Mouse (Mus musculus) heart, embryonic 15.5 days (tissue): Measurements from ENCODE around the gene Arhgef7. TPM values are rescaled to one million over a fixed set of nuclear protein-coding genes. Genes with fewer than 3 reads are reported as not detected.

Experiments
- ATAC-seq: fragments of 200-750 bp; cut with Nextera tagmentation; replicated peaks from 2 replicates; pipeline ENCODE4 v1.8.0; 2017; ENCODE audit warnings: low read depth, moderate TSS enrichment; ENCODE audit not compliant: insufficient number of reproducible peaks, insufficient read depth, low FRiP score
- H3K27ac ChIP-seq: fragments of 300-500 bp; sonication (generic); 2 replicates; pipeline ENCODE4 v1.5.1; 2015; ENCODE audit warnings: mild to moderate bottlenecking, inconsistent platforms
- H3K27me3 ChIP-seq: fragments of 300-500 bp; sonication (generic); 2 replicates; pipeline ENCODE4 v1.6.1; 2015; ENCODE audit warnings: inconsistent platforms
- H3K36me3 ChIP-seq: fragments of 300-500 bp; sonication (generic); 2 replicates; pipeline ENCODE4 v1.6.1; 2015; ENCODE audit warnings: mild to moderate bottlenecking, inconsistent platforms
- H3K4me1 ChIP-seq: fragments of 300-500 bp; sonication (generic); replicated peaks from 2 replicates; pipeline ENCODE4 v1.6.1; 2015; ENCODE audit warnings: inconsistent platforms
- H3K4me2 ChIP-seq: fragments of 300-500 bp; sonication (generic); 2 replicates; pipeline ENCODE4 v1.6.1; 2015; ENCODE audit warnings: inconsistent platforms, mild to moderate bottlenecking, moderate library complexity
- H3K4me3 ChIP-seq: fragments of 300-500 bp; sonication (generic); 2 replicates; pipeline ENCODE4 v1.5.1; 2015; ENCODE audit warnings: mild to moderate bottlenecking, inconsistent platforms
- H3K9ac ChIP-seq: fragments of 300-500 bp; sonication (generic); 2 replicates; pipeline ENCODE4 v1.6.1; 2015; ENCODE audit warnings: mild to moderate bottlenecking, inconsistent platforms
- H3K9me3 ChIP-seq: fragments of 300-500 bp; sonication (generic); replicated peaks from 2 replicates; pipeline ENCODE4 v1.6.1; 2016; ENCODE audit warnings: inconsistent platforms
- WGBS: fragments of 180-500 bp; shearing (Covaris S2); methylation state at CpG from one replicate; pipeline ENCODE4 v1.1.7; 2015; ENCODE audit warnings: mixed read lengths; 5-methylcytosine and 5-hydroxymethylcytosine counted together
- polyA plus RNA-seq: library from polyadenylated mRNA; unstranded; fragments of >200 nt; fragmentation: Nextera tagmentation; extraction: Ambion mirVana; gene quantifications from 2 replicates; pipeline ENCODE4 v1.2.1, GENCODE M21; 2015

Gene Arhgef7
- polyA plus RNA-seq, 1 experiment from 2014 or later: 59.9 TPM

DNA sequence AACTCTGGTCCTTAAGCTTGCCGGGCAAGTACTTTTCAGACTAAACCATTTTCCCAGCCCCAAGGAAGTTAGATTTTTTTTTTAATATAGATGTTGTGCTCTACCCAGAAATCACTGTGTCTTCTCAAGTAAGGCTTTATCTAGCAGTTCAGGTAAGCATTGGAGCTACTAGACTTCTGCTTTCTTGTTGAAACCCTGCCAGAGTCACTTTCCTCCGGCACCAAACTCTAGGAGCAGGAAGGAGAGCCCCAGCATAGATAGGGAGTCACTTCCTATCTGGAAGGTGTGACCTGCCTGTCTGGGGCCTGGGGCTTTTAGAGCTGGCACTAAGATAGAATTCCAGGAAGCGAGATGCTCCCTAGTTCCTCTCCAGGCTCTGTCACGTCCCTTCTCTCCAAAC lies 10.3 kb upstream of the Arhgef7 start:
- Histone ChIP-seq H3K9me3 (no peaks in the 10 kb centered on the region), H3K4me1 (no peaks in the 10 kb centered on the region), H3K9ac (no peak overlapping the region), H3K36me3 (no peaks in the 10 kb centered on the region), H3K27me3 (no peaks in the 10 kb centered on the region), H3K27ac (no peak overlapping the region), H3K4me3 (no peak overlapping the region), H3K4me2 (no peak overlapping the region)
- ATAC-seq: no peak
- WGBS: 59% methylated on average over 4 of the region's 4 CpGs

DNA sequence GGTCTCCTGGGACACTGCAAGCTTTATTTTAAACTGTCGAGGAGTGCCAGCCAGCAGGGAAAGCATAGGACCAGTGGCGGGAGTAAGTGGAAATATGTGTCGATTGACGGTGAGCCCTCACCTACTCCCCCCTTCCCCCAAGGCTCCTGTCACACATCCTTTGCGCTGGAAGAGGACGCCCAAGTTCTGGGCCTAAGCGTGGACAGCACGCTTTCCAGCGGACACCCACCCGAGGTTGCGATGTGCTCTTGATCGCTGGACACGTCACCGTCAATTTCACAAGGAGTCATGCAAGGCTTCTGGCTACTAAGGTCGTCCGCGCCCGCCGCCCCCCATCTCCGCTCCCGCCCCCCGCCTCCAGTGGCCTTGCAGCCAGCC lies 259 bp upstream of the Arhgef7 start:
- Histone ChIP-seq H3K36me3 (no peaks in the 10 kb centered on the region), H3K4me2 (peak overlapping the region; percentile 90), H3K27ac (peak overlapping the region; percentile 98), H3K4me1 (peaks cover 37% of the 10 kb centered on the region), H3K4me3 (peak overlapping the region; percentile 77), H3K9me3 (no peaks in the 10 kb centered on the region), H3K9ac (peak overlapping the region; percentile 87), H3K27me3 (peaks cover 39% of the 10 kb centered on the region)
- peak; percentile 25 for ATAC-seq
- WGBS: 2% methylated on average over 22 of the region's 22 CpGs

DNA sequence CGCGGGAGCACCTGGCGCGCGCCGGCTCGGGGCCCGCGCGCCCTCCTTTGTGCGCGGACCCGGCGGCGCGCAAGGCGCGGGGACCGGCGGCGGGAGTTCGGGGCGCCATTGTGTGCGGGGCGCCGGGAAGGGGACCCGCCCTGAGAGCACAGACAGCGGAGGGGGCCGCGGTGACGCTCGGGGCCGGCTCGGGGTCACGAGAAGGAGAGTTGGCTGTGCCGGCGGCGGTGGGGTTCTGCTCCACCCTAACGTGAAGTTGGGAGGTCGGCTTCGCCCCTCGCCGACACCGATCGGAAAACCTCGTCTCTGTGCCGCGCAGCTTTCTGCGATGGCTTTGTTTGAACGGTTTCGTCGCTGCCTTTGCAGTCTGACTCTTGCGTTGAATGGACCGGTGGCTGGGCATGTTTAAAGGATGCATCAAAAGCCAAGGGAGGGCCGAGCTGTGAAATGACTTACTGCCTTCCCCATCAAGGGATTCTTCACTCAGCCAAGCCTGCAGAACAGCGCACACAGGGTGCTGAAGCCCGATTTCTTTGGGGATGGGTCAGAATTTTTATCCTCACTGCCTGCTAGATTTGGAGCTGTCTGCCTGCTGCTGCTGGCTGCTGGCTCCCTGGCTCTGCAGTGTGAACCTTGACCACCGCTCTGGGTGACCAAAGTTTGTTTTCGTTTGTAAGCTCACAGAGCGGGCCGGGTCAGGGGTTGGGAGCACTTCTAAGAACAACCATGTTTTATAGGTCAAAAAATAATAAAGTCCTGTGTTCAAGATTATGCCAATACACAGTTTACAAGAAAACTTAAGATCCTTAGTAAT lies 1.2 kb downstream of the Arhgef7 start:
- Histone ChIP-seq H3K9me3 (no peaks in the 10 kb centered on the region), H3K4me1 (peaks cover 37% of the 10 kb centered on the region), H3K27me3 (peaks cover 39% of the 10 kb centered on the region), H3K36me3 (no peaks in the 10 kb centered on the region; the same call in 1 of the 2 replicates), H3K27ac (peak overlapping the region; percentile 98), H3K4me2 (peak overlapping the region; percentile 90), H3K9ac (peak overlapping the region; percentile 87), H3K4me3 (peak overlapping the region; percentile 77)
- WGBS: 2% methylated on average over 52 of the region's 61 CpGs
- ATAC-seq: peak; percentile 3; the same call in 1 of the 2 replicates

DNA sequence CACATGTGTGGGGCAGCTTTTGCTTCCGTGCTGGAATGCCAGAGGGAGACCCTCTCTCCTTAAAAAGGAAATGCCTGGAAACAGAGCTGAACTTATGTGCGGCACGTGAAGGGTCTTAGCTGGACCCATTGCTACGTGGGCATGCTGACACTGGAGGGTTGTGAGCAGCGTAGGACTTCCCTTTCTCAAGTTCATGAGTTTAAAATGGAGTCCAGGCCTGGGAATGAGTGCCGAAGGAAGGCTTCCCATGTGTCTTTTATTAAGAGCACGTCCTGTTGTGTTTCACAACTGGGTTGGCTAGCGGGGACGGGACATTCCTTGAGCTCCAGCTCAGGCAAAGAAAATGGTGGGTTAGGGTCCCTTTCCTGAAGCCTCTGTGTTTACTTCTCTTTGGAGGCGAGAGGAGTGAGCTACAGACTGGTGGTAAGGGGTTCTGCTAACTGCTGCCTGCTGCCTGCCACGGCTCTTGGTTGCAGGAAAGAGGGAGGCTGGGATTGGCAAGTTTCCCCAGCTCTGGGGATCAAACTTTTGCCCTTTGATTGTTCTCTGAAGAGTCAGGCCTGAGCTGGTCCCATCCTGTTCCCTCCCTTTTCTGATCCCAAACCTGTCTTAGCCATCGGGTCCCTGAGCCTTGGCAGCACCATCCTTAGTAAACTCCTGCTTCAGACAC lies 2.9 kb downstream of the Arhgef7 start:
- peak overlapping the region; percentile 37 for H3K27ac ChIP-seq
- H3K9me3 ChIP-seq: no peaks in the 10 kb centered on the region
- H3K9ac ChIP-seq: 0 out of 2 replicates have a peak overlapping the region, but pooled peaks have one; percentile 5
- H3K27me3 ChIP-seq: peaks cover 34% of the 10 kb centered on the region
- no peak for ATAC-seq
- no peaks in the 10 kb centered on the region; the same call in 1 of the 2 replicates for H3K36me3 ChIP-seq
- 47% methylated on average over 12 of the region's 12 CpGs for WGBS
- H3K4me1 ChIP-seq: peaks cover 37% of the 10 kb centered on the region
- H3K4me3 ChIP-seq: peak overlapping the region; percentile 8; the same call in 1 of the 2 replicates
- peak overlapping the region; percentile 90 for H3K4me2 ChIP-seq

DNA sequence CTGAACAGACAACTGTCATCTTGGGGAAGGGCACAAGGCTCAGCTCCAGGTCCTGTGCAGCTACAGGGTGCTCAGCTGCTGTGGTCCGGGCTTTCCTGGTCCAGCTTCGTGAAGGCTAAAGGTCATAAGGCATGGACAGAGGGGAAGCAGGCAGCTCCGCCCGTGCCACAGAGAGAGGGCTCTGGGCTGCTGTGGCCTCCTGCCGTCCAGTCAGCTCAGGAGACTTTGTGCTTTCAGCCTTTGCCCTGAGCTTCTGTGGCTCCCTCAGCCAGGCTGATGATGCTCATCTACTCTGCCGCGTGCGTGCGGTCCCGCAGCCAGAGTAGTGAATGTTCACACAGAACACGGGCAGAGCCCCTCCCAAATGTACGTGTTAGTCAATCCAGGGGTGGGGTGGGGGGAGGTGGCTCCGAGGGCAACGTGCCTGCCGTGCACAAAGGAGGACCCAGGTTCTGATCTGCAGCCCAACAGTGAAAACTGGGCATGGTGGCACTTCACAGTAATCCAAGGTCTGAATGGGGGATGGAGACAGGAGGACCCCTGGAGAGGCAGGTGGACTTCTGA lies 8.2 kb downstream of the Arhgef7 start:
- H3K4me1 ChIP-seq: peaks cover 3% of the 10 kb centered on the region
- H3K36me3 ChIP-seq: peaks cover 5% of the 10 kb centered on the region; the same call in 1 of the 2 replicates
- no peaks in the 10 kb centered on the region for H3K9me3 ChIP-seq
- no peak overlapping the region for H3K9ac ChIP-seq
- no peaks in the 10 kb centered on the region for H3K27me3 ChIP-seq
- no peak for ATAC-seq
- H3K27ac ChIP-seq: no peak overlapping the region
- no peak overlapping the region for H3K4me3 ChIP-seq
- WGBS: 79% methylated on average over 15 of the region's 15 CpGs
- no peak overlapping the region for H3K4me2 ChIP-seq

DNA sequence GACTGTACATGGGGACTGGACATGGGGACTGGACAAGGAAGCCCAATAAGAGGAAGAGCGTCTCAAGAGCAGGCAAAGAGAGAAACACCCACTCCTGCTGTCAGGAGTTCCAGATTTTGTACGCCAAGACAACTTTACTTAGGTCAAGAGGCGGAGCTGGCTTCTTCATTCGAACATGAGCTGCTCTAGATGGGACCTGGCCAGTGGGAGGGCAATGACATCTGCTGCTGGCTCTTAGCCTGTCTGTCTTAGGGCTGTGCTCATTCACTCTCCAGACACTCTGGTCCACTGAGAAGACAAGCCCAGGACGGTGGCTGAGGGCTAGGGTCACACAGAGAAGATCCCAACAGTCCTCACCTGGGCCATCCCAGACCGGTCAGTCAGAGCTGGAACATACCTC lies 9.6 kb downstream of the Arhgef7 start:
- H3K9me3 ChIP-seq: no peaks in the 10 kb centered on the region
- no peak for ATAC-seq
- no peak overlapping the region for H3K4me2 ChIP-seq
- no peak overlapping the region for H3K9ac ChIP-seq
- H3K27ac ChIP-seq: no peak overlapping the region
- H3K4me1 ChIP-seq: peaks cover 4% of the 10 kb centered on the region
- no peak overlapping the region for H3K4me3 ChIP-seq
- H3K36me3 ChIP-seq: peaks cover 5% of the 10 kb centered on the region; the same call in 1 of the 2 replicates
- 73% methylated on average over 6 of the region's 6 CpGs for WGBS
- H3K27me3 ChIP-seq: no peaks in the 10 kb centered on the region

DNA sequence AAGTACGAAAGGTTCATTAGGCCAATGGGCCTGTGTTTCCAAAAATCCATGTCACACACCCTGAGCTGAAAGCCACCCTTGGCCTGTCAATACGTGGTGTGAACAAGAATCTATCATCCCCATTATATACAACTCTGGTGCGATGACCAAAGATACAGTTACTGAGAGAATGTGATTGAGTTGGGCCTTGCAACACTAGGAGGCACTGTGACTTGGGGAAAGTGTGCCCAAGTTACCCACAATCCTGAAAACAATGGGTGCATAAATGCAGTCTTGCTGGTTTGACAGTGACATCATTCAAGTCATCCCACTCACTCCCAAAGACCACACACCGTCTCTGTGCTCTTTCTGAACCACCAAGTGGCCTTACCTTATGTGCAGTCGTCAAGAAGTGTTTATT lies 11.6 kb downstream of the Arhgef7 start:
- H3K36me3 ChIP-seq: peaks cover 5% of the 10 kb centered on the region; the same call in 1 of the 2 replicates
- H3K27ac ChIP-seq: no peak overlapping the region
- no peak for ATAC-seq
- H3K4me3 ChIP-seq: no peak overlapping the region
- H3K9ac ChIP-seq: no peak overlapping the region
- no peaks in the 10 kb centered on the region for H3K9me3 ChIP-seq
- H3K27me3 ChIP-seq: no peaks in the 10 kb centered on the region
- H3K4me2 ChIP-seq: no peak overlapping the region
- peaks cover 4% of the 10 kb centered on the region for H3K4me1 ChIP-seq
- 78% methylated on average over 5 of the region's 5 CpGs for WGBS

DNA sequence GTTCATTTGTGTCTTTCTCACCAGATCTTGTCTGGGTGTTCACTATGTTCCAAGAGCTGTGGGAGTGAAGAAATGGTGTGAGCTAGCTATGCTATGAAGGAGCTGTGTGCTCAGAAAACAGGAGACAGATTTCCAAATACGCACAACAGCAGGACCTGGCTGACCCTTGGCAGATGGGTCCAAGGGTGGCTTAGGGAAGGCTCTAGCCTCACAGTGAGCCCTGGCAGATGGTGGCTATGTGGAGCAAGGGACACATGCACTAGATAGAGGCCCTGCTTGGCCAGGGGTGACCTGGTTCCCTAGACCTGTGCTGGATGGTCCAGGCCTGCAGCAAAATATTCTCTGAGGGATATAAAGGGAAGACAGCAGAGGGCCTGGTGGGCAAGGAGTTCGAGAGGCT lies 13.3 kb downstream of the Arhgef7 start:
- WGBS: 88% methylated on average over 2 of the region's 2 CpGs
- Histone ChIP-seq H3K36me3 (peaks cover 5% of the 10 kb centered on the region; the same call in 1 of the 2 replicates), H3K9ac (no peak overlapping the region)

DNA sequence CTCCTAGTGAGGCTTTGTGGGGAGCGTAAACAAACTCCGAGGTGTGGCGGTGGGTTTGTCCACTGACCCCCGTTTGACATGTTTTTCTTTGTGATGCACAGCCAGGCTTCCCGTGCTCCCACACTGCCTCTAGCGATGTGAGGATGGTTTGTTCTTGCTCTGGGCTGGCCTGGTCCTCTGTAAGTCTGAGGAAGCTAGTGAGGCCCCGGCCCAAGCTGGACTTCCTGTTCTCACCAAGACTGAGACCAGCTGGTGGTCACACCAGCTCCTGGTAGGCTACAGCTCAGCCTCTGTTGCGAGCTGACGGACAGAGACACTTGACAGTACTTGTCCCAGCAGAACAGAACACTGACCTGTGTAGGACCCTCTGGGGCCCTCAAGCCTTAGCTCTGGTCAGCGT lies 16.1 kb downstream of the Arhgef7 start:
- ATAC-seq: no peak; the same call in 1 of the 2 replicates
- no peak overlapping the region for H3K9ac ChIP-seq
- no peaks in the 10 kb centered on the region for H3K9me3 ChIP-seq
- 54% methylated on average over 10 of the region's 10 CpGs for WGBS
- H3K4me3 ChIP-seq: no peak overlapping the region
- H3K27ac ChIP-seq: no peak overlapping the region
- peaks cover 5% of the 10 kb centered on the region; the same call in 1 of the 2 replicates for H3K36me3 ChIP-seq
- H3K4me2 ChIP-seq: no peak overlapping the region
- peaks cover 32% of the 10 kb centered on the region for H3K4me1 ChIP-seq
- H3K27me3 ChIP-seq: no peaks in the 10 kb centered on the region

More for the DNA sequence above, 13.3 kb downstream of the Arhgef7 start:
- Histone ChIP-seq H3K9me3 (no peaks in the 10 kb centered on the region), H3K27me3 (no peaks in the 10 kb centered on the region), H3K27ac (no peak overlapping the region), H3K4me1 (peaks cover 8% of the 10 kb centered on the region), H3K4me2 (no peak overlapping the region), H3K4me3 (no peak overlapping the region)
- ATAC-seq: no peak

DNA sequence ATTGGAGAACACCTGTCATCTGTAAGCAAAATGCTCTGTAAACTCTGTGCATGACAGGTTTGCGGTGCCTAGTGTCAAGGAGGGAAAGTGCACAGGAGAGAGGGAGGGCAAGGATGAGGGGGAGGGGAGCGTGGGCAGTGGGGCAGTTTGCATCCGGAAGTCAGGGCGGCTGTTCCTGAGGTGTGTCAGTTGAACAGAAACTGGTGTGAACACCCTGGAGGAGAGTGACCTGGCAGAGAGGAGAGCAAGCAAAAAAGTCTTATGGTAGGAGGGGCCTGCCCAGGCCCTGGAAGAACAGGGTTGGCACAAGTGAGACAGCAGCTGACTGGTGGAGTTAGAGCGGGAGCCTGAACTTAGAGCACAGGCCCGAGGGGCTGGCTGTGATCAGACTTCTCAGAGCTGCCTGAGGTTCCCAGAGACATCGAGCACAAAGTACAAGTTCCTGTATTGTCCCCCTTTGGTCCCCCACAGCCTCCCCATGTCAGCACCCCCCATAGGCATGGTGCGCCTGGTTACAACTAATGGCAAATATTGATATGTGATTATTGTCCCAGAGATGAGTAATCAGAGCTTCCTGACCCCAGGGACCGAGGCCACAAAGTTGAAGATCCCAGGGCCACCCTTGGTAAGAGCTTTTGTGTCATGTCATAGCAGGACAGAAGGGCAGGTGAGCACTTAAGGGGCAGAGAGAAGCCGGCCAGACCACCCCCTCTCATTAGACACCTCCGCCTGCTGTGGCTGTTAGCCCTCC lies 19.5 kb downstream of the Arhgef7 start:
- Histone ChIP-seq H3K4me3 (no peak overlapping the region), H3K27me3 (no peaks in the 10 kb centered on the region), H3K27ac (peak overlapping the region; percentile 76), H3K36me3 (no peaks in the 10 kb centered on the region), H3K4me2 (no peak overlapping the region), H3K9ac (no peak overlapping the region), H3K9me3 (no peaks in the 10 kb centered on the region), H3K4me1 (peaks cover 52% of the 10 kb centered on the region)
- WGBS: 40% methylated on average over 11 of the region's 11 CpGs
- peak; percentile 57; the same call in 1 of the 2 replicates for ATAC-seq

DNA sequence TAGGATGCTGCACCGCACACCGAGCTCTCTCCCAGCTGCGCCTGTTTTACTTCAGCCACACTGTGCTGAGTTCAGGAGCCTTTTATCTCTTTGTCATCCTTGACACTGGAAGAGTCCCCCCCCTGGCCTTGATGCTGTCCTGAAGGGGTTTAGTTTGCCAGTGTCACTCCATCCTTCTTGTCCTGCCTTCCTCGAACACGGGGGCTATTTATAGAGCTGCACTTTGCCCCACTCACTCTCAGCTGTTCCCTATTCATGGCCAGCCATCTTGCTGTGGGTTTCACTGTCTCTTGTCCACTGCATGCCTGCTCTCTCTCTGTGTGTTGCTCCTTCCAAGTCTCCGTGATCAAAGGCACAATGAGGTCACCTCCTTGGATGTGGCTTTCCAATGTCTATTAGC lies 22.0 kb downstream of the Arhgef7 start:
- ATAC-seq: 0 out of 2 replicates have a peak, but pooled peaks have one; percentile 4
- H3K4me1 ChIP-seq: peaks cover 61% of the 10 kb centered on the region
- H3K4me2 ChIP-seq: peak overlapping the region; percentile 16; the same call in 1 of the 2 replicates
- H3K9me3 ChIP-seq: no peaks in the 10 kb centered on the region
- WGBS: 22% methylated on average over 6 of the region's 6 CpGs
- no peaks in the 10 kb centered on the region for H3K36me3 ChIP-seq
- H3K4me3 ChIP-seq: no peak overlapping the region
- peak overlapping the region; percentile 73 for H3K27ac ChIP-seq
- H3K27me3 ChIP-seq: no peaks in the 10 kb centered on the region
- H3K9ac ChIP-seq: no peak overlapping the region
